Mouse (Mus musculus): ENCODE results near the gene Gipc2. TPM values are rescaled to one million over a fixed set of nuclear protein-coding genes. Genes with fewer than 3 reads are reported as not detected.

The Gipc2 gene
- polyA plus RNA-seq, 1 experiment from 2014 or later, result 12.3 TPM

GRCm38 (mm10) chr3:152122101-152122500 lies 43.9 kb downstream of the Gipc2 start:
- no peak overlapping the region for H3K4me3 ChIP-seq
- H3K4me1 ChIP-seq, result no peaks in the 10 kb centered on the region
- H3K9me3 ChIP-seq, result no peaks in the 10 kb centered on the region
- H3K36me3 ChIP-seq (replicated peaks), result no peaks in the 10 kb centered on the region
- H3K9ac ChIP-seq, result no peak overlapping the region
- no peak overlapping the region for H3K4me2 ChIP-seq
- WGBS, result 60% methylated on average over 6 of the region's 6 CpGs
- H3K27ac ChIP-seq, result no peak overlapping the region
- ATAC-seq (replicated peaks), result no peak
- no peaks in the 10 kb centered on the region for H3K27me3 ChIP-seq (replicated peaks)

DNA sequence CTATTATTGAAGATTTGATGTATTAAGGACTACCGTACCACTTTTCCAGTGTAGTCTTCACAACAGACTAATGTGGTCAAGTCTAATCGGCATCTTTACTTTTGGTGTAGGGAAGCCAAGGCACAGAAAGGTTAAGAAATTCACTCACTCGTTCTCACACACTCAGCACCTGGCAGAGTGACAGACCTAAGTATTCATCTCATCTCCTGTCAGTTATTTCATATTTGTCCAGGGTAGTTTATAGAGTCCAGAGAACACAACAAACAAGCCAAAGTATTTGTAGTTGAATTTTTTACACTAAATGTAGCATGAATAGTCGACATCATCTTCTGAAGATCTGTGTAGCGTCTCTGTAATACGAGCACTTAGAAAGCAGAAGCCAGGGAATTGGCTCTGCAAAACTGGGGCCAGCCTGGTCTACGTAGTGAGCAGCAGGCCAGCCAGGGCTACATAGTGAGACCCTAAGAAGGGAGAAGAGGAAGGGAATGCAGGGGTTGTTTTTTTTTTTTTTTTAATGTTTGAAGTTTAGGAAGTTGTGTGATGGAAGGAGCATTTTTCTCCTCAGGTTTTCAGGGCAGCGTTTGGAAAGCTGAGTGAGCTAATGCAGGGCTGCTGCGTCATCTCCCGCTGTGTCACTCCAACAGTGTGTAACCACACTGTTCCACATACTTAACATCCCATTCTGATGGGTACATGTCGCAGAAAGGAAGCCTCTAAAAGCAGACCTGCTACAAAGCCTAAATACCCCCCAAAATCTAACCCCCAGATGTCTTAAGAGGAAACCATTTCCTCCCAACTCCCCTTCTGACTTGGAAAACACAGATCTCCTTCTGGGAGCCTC lies 44.6 kb downstream of the Gipc2 start:
- H3K9me3 ChIP-seq, result no peaks in the 10 kb centered on the region
- no peak for ATAC-seq (replicated peaks)
- no peak overlapping the region for H3K9ac ChIP-seq
- no peaks in the 10 kb centered on the region for H3K4me1 ChIP-seq
- no peaks in the 10 kb centered on the region for H3K36me3 ChIP-seq (replicated peaks)
- H3K27ac ChIP-seq, result no peak overlapping the region
- 83% methylated on average over 11 of the region's 11 CpGs for WGBS
- H3K27me3 ChIP-seq (replicated peaks), result no peaks in the 10 kb centered on the region
- no peak overlapping the region for H3K4me3 ChIP-seq
- H3K4me2 ChIP-seq, result no peak overlapping the region

- no peaks in the 10 kb centered on the region for H3K9me3 ChIP-seq
- no peak overlapping the region for H3K4me3 ChIP-seq
- H3K4me2 ChIP-seq, result no peak overlapping the region
- H3K27ac ChIP-seq, result no peak overlapping the region
- no peaks in the 10 kb centered on the region for H3K36me3 ChIP-seq (replicated peaks)
- H3K27me3 ChIP-seq (replicated peaks), result no peaks in the 10 kb centered on the region
- H3K9ac ChIP-seq, result no peak overlapping the region
- ATAC-seq (replicated peaks), result no peak
- H3K4me1 ChIP-seq, result no peaks in the 10 kb centered on the region
- WGBS, result 73% methylated on average over 4 of the region's 4 CpGs
Observed at GRCm38 (mm10) chr3:152119987-152120386, 46.0 kb downstream of the Gipc2 start.

DNA sequence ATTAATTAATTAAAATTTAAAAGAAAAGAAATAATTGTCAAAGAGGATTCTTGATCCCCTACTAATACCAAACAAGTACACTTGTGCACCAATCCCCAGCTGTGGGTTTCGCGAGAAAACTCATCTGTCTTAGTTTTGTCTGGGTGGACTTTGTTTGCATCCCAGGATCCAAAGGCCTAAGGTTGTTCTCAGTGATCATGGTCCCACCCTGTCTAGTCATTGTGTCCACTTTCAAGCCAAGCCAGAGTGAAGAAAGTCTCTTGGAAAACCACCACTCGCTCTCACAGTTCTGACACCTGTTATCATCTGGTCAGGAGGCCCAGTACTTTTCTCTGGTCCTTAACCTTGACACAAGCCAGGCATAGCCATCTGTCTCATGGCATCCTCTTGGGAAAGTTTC lies 48.1 kb downstream of the Gipc2 start:
- Histone ChIP-seq H3K4me2 (no peak overlapping the region), H3K27ac (no peak overlapping the region), H3K4me1 (no peaks in the 10 kb centered on the region), H3K36me3 (replicated peaks) (no peaks in the 10 kb centered on the region), H3K9me3 (no peaks in the 10 kb centered on the region), H3K9ac (no peak overlapping the region), H3K27me3 (replicated peaks) (no peaks in the 10 kb centered on the region), H3K4me3 (no peak overlapping the region)
- no peak for ATAC-seq (replicated peaks)
- WGBS, result 97% methylated on average over 3 of the region's 3 CpGs

DNA sequence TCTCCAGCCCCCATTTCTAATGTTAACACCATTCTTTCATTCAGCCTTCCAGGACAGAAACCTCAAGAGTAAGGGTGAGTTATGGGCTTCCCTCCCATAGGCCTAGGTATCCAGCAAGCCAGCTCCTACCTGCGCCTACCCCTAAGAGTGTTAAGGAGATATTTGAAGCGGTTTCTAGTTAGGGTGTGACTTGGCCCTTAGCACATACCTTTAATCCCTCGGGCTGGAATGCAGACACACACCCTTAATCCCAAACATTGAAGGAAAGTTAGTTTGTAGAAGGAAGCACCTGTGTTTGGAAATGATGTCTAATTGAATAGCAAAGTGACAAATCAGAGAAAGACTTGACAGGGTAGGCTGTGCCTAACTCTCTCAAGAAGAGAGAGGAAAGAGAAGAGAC lies 49.9 kb downstream of the Gipc2 start:
- H3K4me1 ChIP-seq, result no peaks in the 10 kb centered on the region
- H3K27ac ChIP-seq, result no peak overlapping the region
- H3K4me2 ChIP-seq, result no peak overlapping the region
- H3K9ac ChIP-seq, result no peak overlapping the region
- WGBS, result 87% methylated on average over 3 of the region's 3 CpGs
- no peaks in the 10 kb centered on the region for H3K27me3 ChIP-seq (replicated peaks)
- H3K9me3 ChIP-seq, result no peaks in the 10 kb centered on the region
- no peak overlapping the region for H3K4me3 ChIP-seq
- no peaks in the 10 kb centered on the region for H3K36me3 ChIP-seq (replicated peaks)
- ATAC-seq (replicated peaks), result no peak

DNA sequence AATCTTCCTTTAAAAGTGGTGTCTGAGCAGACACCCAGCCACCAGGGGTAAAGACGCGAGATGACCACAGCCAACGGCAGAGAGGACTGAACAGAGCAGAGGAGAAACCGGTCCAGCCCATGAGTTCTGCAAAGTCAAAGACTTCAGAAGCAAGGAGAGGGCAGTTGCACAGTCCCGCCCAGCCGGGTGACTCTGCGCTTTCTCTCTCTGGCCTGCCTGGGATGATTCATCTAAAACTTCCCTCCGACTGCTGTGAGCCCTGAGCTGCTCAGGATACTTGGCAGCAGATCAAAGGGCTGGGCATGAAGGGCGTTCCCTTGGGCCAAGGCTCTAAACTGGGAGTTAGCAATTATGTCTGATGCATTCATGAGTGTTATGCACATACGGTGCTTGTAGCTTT lies 51.2 kb downstream of the Gipc2 start:
- Histone ChIP-seq H3K27me3 (replicated peaks) (0 out of 2 replicates have a peak, but pooled peaks cover 3% of the 10 kb centered on the region), H3K9me3 (no peaks in the 10 kb centered on the region), H3K9ac (no peak overlapping the region), H3K27ac (no peak overlapping the region), H3K36me3 (replicated peaks) (no peaks in the 10 kb centered on the region), H3K4me1 (no peaks in the 10 kb centered on the region), H3K4me3 (no peak overlapping the region), H3K4me2 (no peak overlapping the region)
- peak; percentile 72 for ATAC-seq (replicated peaks)
- WGBS, result 42% methylated on average over 10 of the region's 10 CpGs

DNA sequence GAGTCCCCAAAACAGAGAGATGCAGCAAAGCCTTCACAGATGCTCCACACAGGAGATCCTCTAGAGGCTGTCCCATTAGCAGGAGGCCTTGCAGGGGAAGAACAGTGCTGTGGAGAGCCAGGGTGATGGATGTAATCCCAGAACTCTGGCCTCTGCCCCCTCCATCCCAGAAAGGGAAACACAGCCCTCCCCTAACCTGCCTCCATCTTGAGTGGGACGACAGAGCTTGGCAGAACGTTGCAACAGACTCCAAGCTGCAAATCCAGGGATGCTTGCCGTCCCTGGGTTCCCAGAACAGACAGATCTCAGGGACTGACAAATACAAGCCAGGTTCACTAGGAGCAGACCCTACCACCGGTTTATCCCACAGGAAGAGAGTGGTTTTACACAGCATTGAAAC lies 51.8 kb downstream of the Gipc2 start:
- H3K9ac ChIP-seq, result no peak overlapping the region
- WGBS, result 75% methylated on average over 4 of the region's 4 CpGs
- no peaks in the 10 kb centered on the region for H3K4me1 ChIP-seq
- H3K4me2 ChIP-seq, result no peak overlapping the region
- no peak overlapping the region for H3K27ac ChIP-seq
- ATAC-seq (replicated peaks), result no peak
- no peak overlapping the region for H3K4me3 ChIP-seq
- no peaks in the 10 kb centered on the region for H3K9me3 ChIP-seq
- H3K36me3 ChIP-seq (replicated peaks), result no peaks in the 10 kb centered on the region
- 0 out of 2 replicates have a peak, but pooled peaks cover 3% of the 10 kb centered on the region for H3K27me3 ChIP-seq (replicated peaks)

GRCm38 (mm10) chr3:152113496-152113895 lies 52.5 kb downstream of the Gipc2 start:
- H3K4me3 ChIP-seq, result no peak overlapping the region
- no peaks in the 10 kb centered on the region for H3K9me3 ChIP-seq
- 83% methylated on average over 7 of the region's 7 CpGs for WGBS
- ATAC-seq (replicated peaks), result no peak
- H3K36me3 ChIP-seq (replicated peaks), result no peaks in the 10 kb centered on the region
- H3K27me3 ChIP-seq (replicated peaks), result 0 out of 2 replicates have a peak, but pooled peaks cover 5% of the 10 kb centered on the region
- no peak overlapping the region for H3K27ac ChIP-seq
- H3K9ac ChIP-seq, result no peak overlapping the region
- H3K4me2 ChIP-seq, result no peak overlapping the region
- H3K4me1 ChIP-seq, result no peaks in the 10 kb centered on the region

DNA sequence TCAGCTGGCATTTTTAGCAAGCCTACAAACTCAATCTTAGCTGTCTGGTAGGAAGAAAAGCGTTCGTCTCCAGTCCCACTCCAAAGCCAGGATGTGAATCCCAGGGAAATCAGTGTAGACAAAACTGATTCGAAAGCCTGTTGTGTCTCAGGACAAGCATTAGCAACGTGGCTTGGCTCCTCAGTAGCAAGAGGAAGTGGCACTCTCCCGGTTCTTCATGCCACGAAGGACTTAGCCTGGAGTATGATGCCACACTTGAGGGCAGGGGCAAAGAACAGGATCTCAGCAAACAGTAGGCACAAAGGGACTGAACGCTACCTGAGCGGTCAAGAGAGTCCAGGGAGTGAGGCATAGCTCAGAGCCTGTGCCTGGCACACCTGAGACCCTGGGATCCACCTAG lies 53.4 kb downstream of the Gipc2 start:
- Histone ChIP-seq H3K4me1 (peaks cover 3% of the 10 kb centered on the region), H3K27ac (no peak overlapping the region), H3K9ac (no peak overlapping the region), H3K36me3 (replicated peaks) (no peaks in the 10 kb centered on the region), H3K27me3 (replicated peaks) (0 out of 2 replicates have a peak, but pooled peaks cover 5% of the 10 kb centered on the region), H3K9me3 (no peaks in the 10 kb centered on the region), H3K4me3 (no peak overlapping the region), H3K4me2 (no peak overlapping the region)
- ATAC-seq (replicated peaks), result no peak
- WGBS, result 83% methylated on average over 8 of the region's 8 CpGs

- no peak for ATAC-seq (replicated peaks)
Observed at GRCm38 (mm10) chr3:152111482-152111881, 54.5 kb downstream of the Gipc2 start.

DNA sequence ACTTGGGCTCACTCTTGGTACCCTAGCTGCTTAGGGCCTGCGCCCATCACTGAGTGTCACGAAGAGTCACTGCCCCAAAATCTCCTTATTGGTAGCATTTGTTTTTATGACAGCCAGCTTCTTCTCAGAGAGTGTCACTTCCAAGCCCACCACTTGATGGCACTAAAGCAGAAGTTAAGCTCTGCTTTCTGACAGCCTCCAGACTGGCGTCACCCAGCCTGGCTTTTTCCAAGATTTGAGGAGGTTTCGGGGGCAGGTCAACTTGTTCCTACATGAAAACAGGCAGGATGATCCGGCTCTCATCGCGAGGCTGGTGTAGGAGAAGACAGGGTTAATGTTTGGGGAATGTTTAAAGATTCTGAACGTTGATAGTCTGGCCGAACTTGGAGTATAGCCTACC lies 54.9 kb downstream of the Gipc2 start:
- H3K9me3 ChIP-seq, result no peaks in the 10 kb centered on the region
- WGBS, result 17% methylated on average over 9 of the region's 9 CpGs
- no peak overlapping the region for H3K4me2 ChIP-seq
- ATAC-seq (replicated peaks), result no peak; the same call in 1 of the 2 replicates
- H3K36me3 ChIP-seq (replicated peaks), result no peaks in the 10 kb centered on the region
- H3K27ac ChIP-seq, result no peak overlapping the region
- peaks cover 16% of the 10 kb centered on the region for H3K4me1 ChIP-seq
- no peak overlapping the region for H3K9ac ChIP-seq
- H3K4me3 ChIP-seq, result no peak overlapping the region
- H3K27me3 ChIP-seq (replicated peaks), result 0 out of 2 replicates have a peak, but pooled peaks cover 5% of the 10 kb centered on the region

More at GRCm38 (mm10) chr3:152111482-152111881, 54.5 kb downstream of the Gipc2 start:
- Histone ChIP-seq H3K36me3 (replicated peaks) (no peaks in the 10 kb centered on the region), H3K4me2 (no peak overlapping the region), H3K27ac (no peak overlapping the region), H3K9ac (no peak overlapping the region), H3K27me3 (replicated peaks) (0 out of 2 replicates have a peak, but pooled peaks cover 5% of the 10 kb centered on the region), H3K4me1 (peaks cover 12% of the 10 kb centered on the region), H3K4me3 (no peak overlapping the region), H3K9me3 (no peaks in the 10 kb centered on the region)
- 78% methylated on average over 4 of the region's 4 CpGs for WGBS

- H3K4me1 ChIP-seq, result peaks cover 26% of the 10 kb centered on the region
- 0 out of 2 replicates have a peak, but pooled peaks cover 5% of the 10 kb centered on the region for H3K27me3 ChIP-seq (replicated peaks)
- H3K9me3 ChIP-seq, result no peaks in the 10 kb centered on the region
- no peak overlapping the region for H3K4me2 ChIP-seq
- no peak overlapping the region for H3K27ac ChIP-seq
- no peak overlapping the region for H3K4me3 ChIP-seq
- no peak for ATAC-seq (replicated peaks)
- WGBS, result 34% methylated on average over 7 of the region's 7 CpGs
- no peak overlapping the region for H3K9ac ChIP-seq
- no peaks in the 10 kb centered on the region for H3K36me3 ChIP-seq (replicated peaks)
Observed at GRCm38 (mm10) chr3:152109260-152109587, 56.8 kb downstream of the Gipc2 start.
